Mouse (Mus musculus) cerebellum, adult 2 months (tissue): ENCODE results near the gene Atp11a.

Experiments used
- CTCF ChIP-seq: fragments of 200-500 bp; IDR thresholded peaks from 2 replicates; pipeline ENCODE4 v1.5.1; 2011; ENCODE audit warnings: low read depth, mild to moderate bottlenecking, control low read depth, low read length, moderate library complexity, borderline replicate concordance; ENCODE audit not compliant: insufficient read depth
- POLR2A ChIP-seq: fragments of 200-500 bp; IDR thresholded peaks from 2 replicates; pipeline ENCODE4 v1.6.1; 2011; ENCODE audit warnings: low read length, control low read depth, borderline replicate concordance; ENCODE audit not compliant: insufficient read depth

GRCm38 (mm10) chr8:12761873-12762272, 5.1 kb downstream of the Atp11a start:
- TF ChIP-seq CTCF (no peak), POLR2A (no peak)
